Mouse (Mus musculus) small intestine, adult 2 months (tissue): ENCODE measurements at regions not wholly inside any gene's neighbourhood (a gene's known extent, or its start where the extent isn't known, plus 50 kb on each side); places are given as distances from the start of the nearest gene placed in this dataset.

Experiments
- H3K27ac ChIP-seq: fragments of 200-500 bp; 2 replicates; pipeline ENCODE4 v1.5.1; 2012; ENCODE audit warnings: low read depth, low read length, control low read depth, inconsistent platforms; ENCODE audit not compliant: insufficient read depth
- H3K27me3 ChIP-seq: fragments of 200-500 bp; 2 replicates; pipeline ENCODE4 v1.6.1; 2012; ENCODE audit warnings: mild to moderate bottlenecking, moderate library complexity, low read length, inconsistent platforms; ENCODE audit not compliant: control insufficient read depth, insufficient read depth
- H3K36me3 ChIP-seq: fragments of 200-500 bp; 2 replicates; pipeline ENCODE4 v1.6.1; 2012; ENCODE audit warnings: mild to moderate bottlenecking, low read length, control low read depth, inconsistent platforms; ENCODE audit not compliant: control insufficient read depth, insufficient read depth
- H3K4me1 ChIP-seq: fragments of 200-500 bp; 2 replicates; pipeline ENCODE4 v1.6.1; 2012; ENCODE audit warnings: low read length, inconsistent platforms, mixed read lengths; ENCODE audit not compliant: control insufficient read depth, insufficient read depth, insufficient read length
- H3K4me3 ChIP-seq: fragments of 200-500 bp; 2 replicates; pipeline ENCODE4 v1.5.1; 2012; ENCODE audit warnings: low read depth, mild to moderate bottlenecking, control low read depth, inconsistent platforms, low read length, moderate library complexity
- CTCF ChIP-seq: fragments of 200-500 bp; IDR thresholded peaks from 2 replicates; pipeline ENCODE4 v1.5.1; 2012; ENCODE audit warnings: low read depth, mild to moderate bottlenecking, control low read depth, inconsistent platforms, low read length, moderate library complexity, mixed read lengths; ENCODE audit not compliant: insufficient replicate concordance, insufficient read length; ENCODE audit errors: extremely low read depth
- POLR2A ChIP-seq: fragments of 200-500 bp; IDR thresholded peaks from 2 replicates; pipeline ENCODE4 v1.6.1; 2012; ENCODE audit warnings: low read depth, mild to moderate bottlenecking, control low read depth, inconsistent platforms, low read length, moderate library complexity
- WGBS: fragments of 180-500 bp; shearing (Covaris S2); methylation state at CpG from one replicate; pipeline ENCODE4 v1.1.7; 2018; 5-methylcytosine and 5-hydroxymethylcytosine counted together

DNA sequence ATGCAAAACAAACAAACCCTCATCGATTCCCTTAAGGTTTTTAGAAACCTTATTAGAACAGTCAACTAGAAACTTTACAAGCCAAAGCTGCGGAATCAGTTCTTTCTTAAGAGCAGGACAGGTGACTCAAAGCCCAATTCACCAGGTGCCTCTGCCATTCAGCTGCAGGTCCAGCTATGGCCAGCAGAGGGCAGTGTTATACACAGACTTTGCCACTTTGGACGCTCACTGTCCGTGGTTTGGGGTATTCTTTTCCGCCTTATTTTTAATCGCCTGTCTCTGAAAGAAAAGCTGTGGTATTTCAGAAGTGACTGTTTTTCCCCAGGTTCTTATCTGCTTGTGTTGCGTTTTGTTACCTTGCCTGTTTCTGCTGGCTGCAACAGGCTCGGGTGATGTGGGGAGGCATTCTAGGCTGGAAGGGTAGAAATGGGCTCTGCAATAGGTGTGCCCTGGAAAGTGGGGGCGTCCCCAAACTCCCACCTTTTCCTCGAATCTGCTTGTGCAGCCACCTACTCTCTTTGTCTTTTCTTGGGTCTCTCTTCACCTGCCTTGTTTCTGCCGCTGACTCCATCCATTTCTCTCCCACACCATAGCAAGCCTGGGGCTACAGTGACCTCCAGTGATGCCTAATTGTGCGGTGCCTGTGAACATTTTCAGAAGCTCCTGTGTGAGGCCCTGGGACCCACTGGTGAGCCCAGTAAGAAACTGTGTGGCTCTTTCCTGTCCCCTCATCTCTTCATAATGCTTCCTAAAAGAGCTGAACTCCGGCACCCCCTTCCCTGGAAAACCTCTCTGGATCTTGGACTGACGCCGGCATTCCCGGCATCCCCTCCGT, 142.4 kb downstream of the Mtx3 start:
- TF ChIP-seq CTCF, result peak; percentile 95
- no peak for TF ChIP-seq POLR2A
- no peaks in the 10 kb centered on the region for H3K4me1 ChIP-seq
- H3K27ac ChIP-seq, result no peak overlapping the region
- H3K36me3 ChIP-seq, result no peaks in the 10 kb centered on the region
- no peaks in the 10 kb centered on the region for H3K27me3 ChIP-seq
- WGBS, result 45% methylated on average over 17 of the region's 17 CpGs
- no peak overlapping the region for H3K4me3 ChIP-seq

DNA sequence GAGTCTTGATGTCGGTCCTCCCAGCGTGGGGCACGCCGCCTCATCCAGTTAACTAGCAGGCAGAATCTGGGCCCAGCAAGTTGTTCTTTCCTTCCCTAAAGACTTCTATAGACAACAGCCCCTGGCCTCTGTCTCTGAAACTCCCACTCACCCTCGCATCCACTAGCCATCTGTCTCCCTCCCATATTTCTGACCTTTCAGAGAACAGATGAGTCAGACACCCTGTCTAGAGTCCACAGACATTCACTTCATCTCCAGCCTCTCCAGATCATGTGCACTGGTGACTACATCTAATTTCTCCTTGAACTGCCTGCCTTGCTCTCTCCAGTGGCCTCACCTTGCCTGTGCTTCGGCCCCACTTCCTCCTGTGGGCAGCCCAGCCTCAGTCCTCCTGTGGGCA, 143.1 kb downstream of the Mtx3 start:
- no peaks in the 10 kb centered on the region for H3K4me1 ChIP-seq
- no peak for TF ChIP-seq POLR2A
- TF ChIP-seq CTCF, result no peak
- H3K4me3 ChIP-seq, result no peak overlapping the region
- 91% methylated on average over 6 of the region's 6 CpGs for WGBS
- no peak overlapping the region for H3K27ac ChIP-seq
- no peaks in the 10 kb centered on the region for H3K27me3 ChIP-seq
- no peaks in the 10 kb centered on the region for H3K36me3 ChIP-seq

DNA sequence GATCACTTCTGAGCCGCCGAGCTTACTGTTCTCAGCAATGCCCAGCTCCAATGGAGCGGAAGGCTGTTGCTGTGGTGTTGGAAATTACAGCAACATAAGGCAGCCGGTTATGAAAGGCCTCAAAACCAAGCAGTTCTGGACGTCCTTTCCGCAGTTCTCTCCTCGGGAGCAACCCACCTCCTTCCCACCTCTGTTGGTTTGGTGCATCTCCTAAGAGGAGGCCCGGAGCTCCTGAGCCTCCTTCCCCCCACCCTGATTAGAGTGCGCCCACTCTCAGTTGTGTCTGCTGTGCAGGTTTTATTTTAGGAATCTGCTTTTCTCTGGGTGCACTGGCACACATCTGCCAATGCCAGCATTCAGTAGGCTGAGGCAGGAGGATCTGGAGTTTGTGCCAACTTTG, 144.0 kb downstream of the Mtx3 start:
- TF ChIP-seq CTCF (no peak), POLR2A (no peak)
- Histone ChIP-seq H3K4me3 (no peak overlapping the region), H3K27ac (no peak overlapping the region), H3K4me1 (no peaks in the 10 kb centered on the region), H3K27me3 (no peaks in the 10 kb centered on the region), H3K36me3 (no peaks in the 10 kb centered on the region)
- 89% methylated on average over 9 of the region's 9 CpGs for WGBS

DNA sequence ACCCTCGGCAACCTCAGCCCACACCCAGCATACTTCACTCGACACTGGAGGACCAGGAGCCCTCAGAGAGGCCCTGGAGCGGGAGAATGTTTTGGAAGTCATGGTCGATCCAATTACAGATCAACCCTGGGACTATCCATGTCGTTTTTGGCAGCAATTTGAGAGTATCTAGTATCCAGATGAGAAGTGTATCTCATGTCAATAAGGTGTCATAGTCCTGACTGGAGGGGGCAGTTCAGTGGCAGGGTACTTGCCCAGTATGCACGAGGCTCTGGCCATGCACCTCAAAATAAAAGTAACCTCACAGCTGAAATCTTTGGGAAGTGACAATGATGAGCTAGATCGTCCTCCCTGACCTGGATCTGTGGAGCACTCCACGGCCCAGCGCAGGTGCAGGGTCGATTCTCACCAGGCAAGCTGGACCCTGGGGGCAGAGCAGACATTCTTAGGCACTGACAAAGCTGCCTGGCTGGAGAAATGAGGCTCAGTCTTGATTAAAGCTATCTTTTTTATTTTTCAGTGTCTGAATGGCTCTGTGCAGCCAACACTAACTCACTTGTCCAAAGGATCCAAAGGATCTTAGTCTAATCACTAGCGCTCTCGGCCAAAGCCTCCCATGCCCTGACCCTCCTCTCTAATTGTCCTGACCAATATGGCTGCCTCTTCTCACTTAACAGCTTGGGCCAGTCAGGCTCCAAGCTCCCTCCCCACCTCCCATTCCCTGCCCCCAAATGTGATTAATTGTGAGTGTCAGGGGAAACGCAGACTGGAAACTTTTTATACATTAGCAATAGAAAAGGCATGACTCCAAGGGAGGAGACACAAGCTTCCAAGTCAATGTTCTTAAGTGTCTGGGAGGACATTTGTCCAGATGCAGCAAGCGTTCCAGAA, 146.0 kb downstream of the Mtx3 start:
- no peak for TF ChIP-seq POLR2A
- TF ChIP-seq CTCF, result no peak
- WGBS, result 76% methylated on average over 14 of the region's 14 CpGs

More for the DNA sequence above, 146.0 kb downstream of the Mtx3 start:
- no peaks in the 10 kb centered on the region for H3K4me1 ChIP-seq
- H3K4me3 ChIP-seq, result no peak overlapping the region
- no peaks in the 10 kb centered on the region for H3K27me3 ChIP-seq
- no peak overlapping the region for H3K27ac ChIP-seq
- no peaks in the 10 kb centered on the region for H3K36me3 ChIP-seq
